Mouse (Mus musculus) hindbrain, postnatal 0 days (tissue): ENCODE data around the gene Nkain1. TPM values are rescaled to one million over a fixed set of nuclear protein-coding genes. Genes with fewer than 3 reads are reported as not detected.
A peak's percentile ranks its signal among the peaks of the same experiment; 100 is the strongest.

Source experiments
- ATAC-seq: fragments of 200-750 bp; cut with Nextera tagmentation; 2 replicates; pipeline ENCODE4 v1.8.0; 2017; ENCODE audit warnings: mild to moderate bottlenecking, moderate TSS enrichment, moderate library complexity
- DNase-seq: peaks from one replicate; pipeline ENCODE4 v3.0.0-alpha.2; 2015; ENCODE audit warnings: low spot score
- H3K27ac ChIP-seq: fragments of 300-500 bp; sonication (generic); 2 replicates; pipeline ENCODE4 v1.5.1; 2014; ENCODE audit warnings: mild to moderate bottlenecking
- H3K27me3 ChIP-seq: fragments of 300-500 bp; sonication (generic); 2 replicates; pipeline ENCODE4 v1.6.1; 2014; ENCODE audit warnings: low read length, mixed read lengths; ENCODE audit not compliant: insufficient read depth
- H3K36me3 ChIP-seq: fragments of 300-500 bp; sonication (generic); 2 replicates; pipeline ENCODE4 v1.6.1; 2014; ENCODE audit warnings: low read length, mixed read lengths; ENCODE audit not compliant: insufficient read depth
- H3K4me1 ChIP-seq: fragments of 300-500 bp; sonication (generic); 2 replicates; pipeline ENCODE4 v1.6.1; 2014; ENCODE audit warnings: antibody characterized with exemption, low read length, mixed read lengths; ENCODE audit not compliant: insufficient read depth
- H3K4me2 ChIP-seq: fragments of 300-500 bp; sonication (generic); 2 replicates; pipeline ENCODE4 v1.6.1; 2014; ENCODE audit warnings: low read depth, mild to moderate bottlenecking, low read length, moderate library complexity, mixed read lengths
- H3K4me3 ChIP-seq: fragments of 300-500 bp; sonication (generic); 2 replicates; pipeline ENCODE4 v1.5.1; 2014; ENCODE audit warnings: low read length
- H3K9ac ChIP-seq: fragments of 300-500 bp; sonication (generic); replicated peaks from 2 replicates; pipeline ENCODE4 v1.6.1; 2014; ENCODE audit warnings: mild to moderate bottlenecking, low read length, moderate library complexity, mixed read lengths
- H3K9me3 ChIP-seq: fragments of 300-500 bp; sonication (generic); 2 replicates; pipeline ENCODE4 v1.6.1; 2016; ENCODE audit warnings: low read length, mixed read lengths
- CTCF ChIP-seq: IDR thresholded peaks from 2 replicates; pipeline ENCODE4 v1.5.1; 2016; ENCODE audit warnings: antibody characterized with exemption, control low read depth, low read depth
- WGBS: fragments of 180-500 bp; shearing (Covaris S2); extraction: QIAGEN DNeasy Blood & Tissue Kit; methylation state at CpG from one replicate; pipeline ENCODE4 v1.1.7; 2014; 5-methylcytosine and 5-hydroxymethylcytosine counted together
- polyA plus RNA-seq: library from polyadenylated mRNA; unstranded; fragments of >200 nt; fragmentation: Nextera tagmentation; extraction: Ambion mirVana; gene quantifications from 2 replicates; pipeline ENCODE4 v1.2.1, GENCODE M21; 2015
- total RNA-seq: library from RNA; depleted of rRNA; stranded (reverse); fragments of >200 nt; gene quantifications from 2 replicates; pipeline ENCODE4 v1.2.3, GENCODE M21; 2014

Nkain1 gene
- total and polyA plus RNA-seq, 2 experiments from 2014 or later, result 10.2 to 323 TPM

DNA sequence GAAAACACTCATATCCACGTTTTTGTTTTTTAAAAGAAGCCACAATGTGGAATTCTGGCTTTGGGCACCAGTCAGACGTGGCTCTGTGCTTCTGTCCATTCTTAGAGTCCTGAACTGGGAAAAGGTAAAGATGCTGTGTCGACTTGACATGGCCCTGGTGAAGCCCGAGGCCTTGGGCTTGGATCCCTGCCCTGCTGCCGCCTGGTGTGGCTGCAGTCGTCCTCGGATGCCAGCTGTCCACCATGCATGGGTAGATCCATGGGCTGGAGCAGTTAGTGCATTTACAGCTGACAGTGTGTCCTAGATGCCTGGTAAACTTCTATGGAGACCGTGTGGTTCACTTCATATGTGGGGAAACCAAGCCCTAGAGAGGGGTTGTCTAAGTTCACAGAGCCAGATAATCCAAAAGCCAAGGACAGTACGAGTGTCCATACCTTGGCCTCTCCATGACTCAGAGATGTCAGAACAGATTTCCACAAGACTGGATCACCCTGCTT, 10.7 kb downstream of the Nkain1 start:
- no peak for TF ChIP-seq CTCF
- H3K9me3 ChIP-seq, result no peaks in the 10 kb centered on the region
- 0 out of 2 replicates have a peak, but pooled peaks have one; percentile 10 for ATAC-seq
- no peak overlapping the region for H3K4me2 ChIP-seq
- peaks cover 20% of the 10 kb centered on the region for H3K4me1 ChIP-seq
- no peaks in the 10 kb centered on the region for H3K27me3 ChIP-seq
- no peaks in the 10 kb centered on the region for H3K36me3 ChIP-seq
- WGBS, result 50% methylated on average over 9 of the region's 9 CpGs
- H3K4me3 ChIP-seq, result no peak overlapping the region
- DNase-seq, result no peak
- no peak overlapping the region for H3K9ac ChIP-seq
- peak overlapping the region; percentile 49; the same call in 1 of the 2 replicates for H3K27ac ChIP-seq

- 31% methylated on average over 11 of the region's 11 CpGs for WGBS
- no peaks in the 10 kb centered on the region for H3K36me3 ChIP-seq
- peaks cover 25% of the 10 kb centered on the region for H3K4me1 ChIP-seq
- H3K9ac ChIP-seq, result no peak overlapping the region
- H3K9me3 ChIP-seq, result no peaks in the 10 kb centered on the region
- H3K4me3 ChIP-seq, result no peak overlapping the region
- DNase-seq (no peak), ATAC-seq (no peak)
- no peak for TF ChIP-seq CTCF
- no peaks in the 10 kb centered on the region for H3K27me3 ChIP-seq
- no peak overlapping the region for H3K4me2 ChIP-seq
- H3K27ac ChIP-seq, result peak overlapping the region; percentile 15; the same call in 1 of the 2 replicates
These were observed 13.2 kb downstream of the Nkain1 start for GRCm38 (mm10) chr4:130560576-130561310.

DNA sequence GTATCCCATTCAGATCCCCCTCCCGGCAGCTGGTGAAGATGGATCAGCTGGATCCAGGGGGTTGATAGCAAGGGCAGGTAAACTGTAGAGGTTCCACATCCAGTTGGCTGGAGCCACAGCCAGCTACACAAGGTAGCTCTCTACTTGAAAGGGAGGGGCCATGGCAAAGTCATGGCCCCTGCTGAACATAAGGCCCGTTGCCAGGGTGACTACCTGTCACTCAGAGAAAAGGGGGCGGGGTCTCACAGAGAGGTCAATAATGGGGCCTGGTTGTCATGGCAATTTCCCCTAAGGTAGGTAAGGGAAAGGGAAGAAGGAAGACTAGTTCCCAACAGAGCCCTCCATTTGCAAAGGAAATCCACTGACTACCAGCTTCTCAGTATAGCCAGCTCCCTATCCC, 14.8 kb downstream of the Nkain1 start:
- ATAC-seq, result no peak
- Histone ChIP-seq H3K27me3 (no peaks in the 10 kb centered on the region), H3K36me3 (no peaks in the 10 kb centered on the region), H3K4me1 (peaks cover 25% of the 10 kb centered on the region), H3K27ac (no peak overlapping the region), H3K9me3 (no peaks in the 10 kb centered on the region), H3K9ac (no peak overlapping the region), H3K4me2 (no peak overlapping the region), H3K4me3 (no peak overlapping the region)
- WGBS, result 71% methylated on average over 3 of the region's 3 CpGs
- TF ChIP-seq CTCF, result no peak
- DNase-seq, result no peak

DNA sequence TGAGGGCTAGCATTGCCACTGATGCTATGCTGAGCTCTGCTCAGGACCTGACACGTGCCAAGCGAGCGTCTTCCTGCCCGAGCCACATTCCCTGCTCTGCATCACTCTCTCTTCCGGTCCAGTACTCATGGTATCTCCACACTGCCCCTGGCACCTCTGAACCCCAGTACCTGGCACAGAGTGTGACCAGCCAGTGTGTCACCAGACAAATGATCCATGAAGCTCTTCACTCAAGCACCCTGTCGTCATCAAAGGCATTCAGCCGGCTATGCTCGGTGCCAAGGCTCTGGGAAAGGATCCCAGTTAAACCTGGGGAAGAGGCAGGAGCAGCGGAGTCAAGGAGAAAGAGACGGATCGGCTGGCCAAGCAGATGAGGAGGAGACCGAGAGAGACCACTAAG, 16.1 kb downstream of the Nkain1 start:
- Histone ChIP-seq H3K27me3 (no peaks in the 10 kb centered on the region), H3K27ac (peak overlapping the region; percentile 34; the same call in 1 of the 2 replicates), H3K4me3 (no peak overlapping the region), H3K4me2 (no peak overlapping the region), H3K36me3 (no peaks in the 10 kb centered on the region), H3K9me3 (no peaks in the 10 kb centered on the region), H3K4me1 (peaks cover 20% of the 10 kb centered on the region), H3K9ac (no peak overlapping the region)
- DNase-seq (peak; percentile 59), ATAC-seq (peak; percentile 28; the same call in 1 of the 2 replicates)
- 39% methylated on average over 12 of the region's 12 CpGs for WGBS
- TF ChIP-seq CTCF, result no peak

GRCm38 (mm10) chr4:130556992-130557391, 17.0 kb downstream of the Nkain1 start:
- no peak overlapping the region for H3K27ac ChIP-seq
- no peaks in the 10 kb centered on the region for H3K27me3 ChIP-seq
- TF ChIP-seq CTCF, result no peak
- DNase-seq (no peak), ATAC-seq (no peak)
- no CpG with 5 or more reads among the region's 1 CpGs for WGBS
- H3K9me3 ChIP-seq, result no peaks in the 10 kb centered on the region
- H3K4me1 ChIP-seq, result peaks cover 29% of the 10 kb centered on the region
- no peak overlapping the region for H3K4me2 ChIP-seq
- H3K36me3 ChIP-seq, result no peaks in the 10 kb centered on the region
- H3K9ac ChIP-seq, result no peak overlapping the region
- H3K4me3 ChIP-seq, result no peak overlapping the region

DNA sequence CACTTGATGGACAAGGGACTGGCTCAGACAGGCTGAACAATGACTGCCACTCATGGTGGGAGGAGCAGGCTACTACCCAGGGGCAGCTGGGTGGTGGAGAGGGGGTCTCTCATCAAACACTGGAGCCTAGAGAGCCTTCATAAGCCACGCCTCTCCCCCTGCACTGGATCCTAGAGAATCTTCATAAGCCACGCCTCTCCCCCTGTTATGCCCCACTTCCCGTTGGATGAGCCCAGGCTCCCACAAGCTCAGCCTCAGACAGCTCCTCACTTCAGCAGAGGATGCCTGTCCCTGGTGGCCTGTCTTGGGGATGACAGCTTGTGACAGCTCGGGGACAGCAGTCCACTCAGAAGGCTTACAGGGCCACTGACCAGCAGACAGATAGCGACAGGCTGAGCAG, 17.7 kb downstream of the Nkain1 start:
- Histone ChIP-seq H3K4me3 (no peak overlapping the region), H3K9ac (no peak overlapping the region), H3K9me3 (no peaks in the 10 kb centered on the region), H3K27me3 (no peaks in the 10 kb centered on the region), H3K4me2 (no peak overlapping the region), H3K36me3 (no peaks in the 10 kb centered on the region), H3K4me1 (peaks cover 33% of the 10 kb centered on the region), H3K27ac (no peak overlapping the region)
- peak; percentile 52 for TF ChIP-seq CTCF
- WGBS, result 37% methylated on average over 5 of the region's 5 CpGs
- peak; percentile 50 for ATAC-seq
- peak; percentile 55 for DNase-seq

GRCm38 (mm10) chr4:130553121-130553448, 20.9 kb downstream of the Nkain1 start:
- Histone ChIP-seq H3K27ac (peak overlapping the region; percentile 65; the same call in 1 of the 2 replicates), H3K4me2 (no peak overlapping the region), H3K4me1 (peaks cover 27% of the 10 kb centered on the region), H3K27me3 (no peaks in the 10 kb centered on the region), H3K9me3 (no peaks in the 10 kb centered on the region), H3K9ac (no peak overlapping the region), H3K4me3 (no peak overlapping the region), H3K36me3 (no peaks in the 10 kb centered on the region)
- 13% methylated on average over 6 of the region's 6 CpGs for WGBS
- peak; percentile 51 for DNase-seq
- no peak for TF ChIP-seq CTCF
- ATAC-seq, result no peak
